11 mouse cellular contexts compared by ENCODE assay signal in the genomic region with DNA sequence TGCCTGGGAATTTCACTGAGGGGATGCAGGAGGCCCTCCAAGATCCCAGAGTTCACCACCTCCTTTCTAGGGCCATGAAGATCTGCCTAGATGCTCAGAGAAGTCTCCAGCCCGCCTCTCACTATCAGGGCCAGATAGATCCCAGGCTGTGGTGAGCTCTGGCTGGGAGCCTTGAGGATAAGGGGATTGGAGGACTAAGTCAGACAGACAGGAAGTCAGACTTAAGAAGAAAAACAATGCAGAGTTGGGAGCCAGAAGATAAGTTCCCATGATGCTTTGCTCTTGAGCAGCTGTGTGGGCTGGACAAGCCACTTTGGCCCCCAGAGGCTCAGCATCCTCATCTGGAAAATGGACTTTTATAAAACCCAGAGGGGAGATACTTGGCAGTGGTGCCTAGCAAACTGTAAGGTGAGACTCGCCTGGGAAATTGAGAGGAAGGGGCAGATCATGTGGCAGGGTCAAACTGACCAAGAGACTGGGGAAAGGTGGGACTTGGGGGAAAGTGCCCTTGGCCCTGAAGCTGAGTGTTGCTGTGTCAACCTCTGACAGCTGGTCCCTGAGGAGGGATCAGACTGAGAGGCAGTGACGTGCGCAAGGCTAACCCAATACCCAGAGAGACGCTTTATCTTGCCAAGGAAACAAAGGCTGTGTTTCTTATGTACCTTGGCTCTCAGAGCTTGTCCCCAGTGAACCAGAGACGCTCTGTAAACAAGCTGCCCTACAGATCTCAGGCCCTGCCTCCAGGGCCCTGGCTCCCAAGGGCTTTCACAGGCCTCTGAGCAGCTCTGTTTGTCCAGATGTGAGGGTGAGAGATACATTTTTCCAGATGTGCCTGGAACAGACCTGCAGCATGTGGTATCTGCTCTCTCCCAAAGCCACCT. TPM values are rescaled to one million over a fixed set of nuclear protein-coding genes. Genes with fewer than 3 reads are reported as not detected.
DNase-seq lines count a peak whose midpoint lies in the region; ATAC-seq lines count a peak whose summit lies in the region.
"Had no signal": no experiment of that assay in that cellular context is flagged by ENCODE, and none has a peak within 500 bp of the region (broad histone marks: within the 10 kb centered on the region; RNA-seq: fewer than 3 reads in every experiment).

No protein-coding gene starts in this region.

- no peak for DNase-seq in kidney, adult 11 months
- peak; percentile 85 for DNase-seq in heart, adult 8-10 months (ENCODE audit: low spot score)
- DNase-seq in adrenal gland, adult 18-20 months (ENCODE audit: low spot score in 2 of 2), result no peak
- DNase-seq in T-cell, adult 2 months (ENCODE audit: low spot score), result no peak
- DNase-seq: cerebellum, adult 8-10 months had no signal

- peak overlapping the region; percentile 66; the same call in 1 of the 2 replicates for H3K27ac ChIP-seq in kidney, embryonic 14.5 days (ENCODE audit: low read depth, low read length)
- H3K27ac ChIP-seq in kidney, embryonic 16.5 days (ENCODE audit: low read length), result peak overlapping the region; percentile 87
- H3K27ac ChIP-seq in neural tube, embryonic 13.5 days (replicated peaks), result no peak overlapping the region
- H3K27ac ChIP-seq: forebrain, embryonic 12.5 days had no signal

- peaks cover 11% of the 10 kb centered on the region for H3K36me3 ChIP-seq in kidney, embryonic 14.5 days (ENCODE audit: control insufficient read depth, insufficient read depth, low read length)
- H3K36me3 ChIP-seq in kidney, embryonic 16.5 days (ENCODE audit: insufficient read depth, low read length), result peaks cover 9% of the 10 kb centered on the region
- H3K36me3 ChIP-seq in neural tube, embryonic 13.5 days, result no peaks in the 10 kb centered on the region
- H3K36me3 ChIP-seq: forebrain, embryonic 12.5 days had no signal

- H3K9me3 ChIP-seq in kidney, embryonic 14.5 days (ENCODE audit: control insufficient read depth, low read length), result no peaks in the 10 kb centered on the region
- no peaks in the 10 kb centered on the region for H3K9me3 ChIP-seq in kidney, embryonic 16.5 days (ENCODE audit: low read length)
- H3K9me3 ChIP-seq in neural tube, embryonic 13.5 days, result no peaks in the 10 kb centered on the region
- H3K9me3 ChIP-seq: forebrain, embryonic 12.5 days had no signal

- ATAC-seq in kidney, embryonic 14.5 days (ENCODE audit: low FRiP score, low TSS enrichment), result no peak
- no peak for ATAC-seq in kidney, embryonic 16.5 days (ENCODE audit: low FRiP score, low TSS enrichment)
- ATAC-seq in neural tube, embryonic 13.5 days (ENCODE audit: low read depth), result no peak
- ATAC-seq in inflammation-experienced regulatory T-cells, adult 6 months, result no peak

- 38% methylated on average over 6 of the region's 6 CpGs for WGBS in kidney, embryonic 14.5 days
- 40% methylated on average over 6 of the region's 6 CpGs for WGBS in kidney, embryonic 16.5 days
- WGBS in neural tube, embryonic 13.5 days, result 70% methylated on average over 6 of the region's 6 CpGs

- H3K27me3 ChIP-seq in kidney, embryonic 14.5 days (ENCODE audit: control insufficient read depth, insufficient read depth, low read length), result no peaks in the 10 kb centered on the region; the same call in 1 of the 2 replicates
- H3K27me3 ChIP-seq in kidney, embryonic 16.5 days (ENCODE audit: insufficient read depth, low read length), result no peaks in the 10 kb centered on the region
- peaks cover 65% of the 10 kb centered on the region for H3K27me3 ChIP-seq in neural tube, embryonic 13.5 days

- H3K4me3 ChIP-seq in kidney, embryonic 14.5 days (ENCODE audit: low read length), result no peak overlapping the region
- H3K4me3 ChIP-seq in kidney, embryonic 16.5 days (ENCODE audit: low read length), result no peak overlapping the region
- H3K4me3 ChIP-seq in neural tube, embryonic 13.5 days, result no peak overlapping the region
- H3K4me3 ChIP-seq: forebrain, embryonic 12.5 days had no signal

- peak overlapping the region; percentile 70; the same call in 1 of the 2 replicates for H3K4me2 ChIP-seq in kidney, embryonic 14.5 days (replicated peaks; ENCODE audit: low read depth, low read length)
- peak overlapping the region; percentile 60 for H3K4me2 ChIP-seq in kidney, embryonic 16.5 days (replicated peaks; ENCODE audit: low read depth, low read length)
- peak overlapping the region; percentile 64 for H3K4me2 ChIP-seq in neural tube, embryonic 13.5 days
- H3K4me2 ChIP-seq: forebrain, embryonic 12.5 days had no signal

- H3K9ac ChIP-seq in kidney, embryonic 14.5 days (ENCODE audit: low read depth, low read length), result peak overlapping the region; percentile 5; the same call in 1 of the 2 replicates
- no peak overlapping the region; the same call in 1 of the 2 replicates for H3K9ac ChIP-seq in kidney, embryonic 16.5 days (replicated peaks; ENCODE audit: low read length)
- H3K9ac ChIP-seq in neural tube, embryonic 13.5 days, result no peak overlapping the region
- H3K9ac ChIP-seq: forebrain, embryonic 12.5 days had no signal

- H3K4me1 ChIP-seq in kidney, embryonic 14.5 days (ENCODE audit: control insufficient read depth, insufficient read depth, low read length), result peaks cover 62% of the 10 kb centered on the region
- peaks cover 79% of the 10 kb centered on the region for H3K4me1 ChIP-seq in kidney, embryonic 16.5 days (ENCODE audit: insufficient read depth, low read length)
- H3K4me1 ChIP-seq in neural tube, embryonic 13.5 days (replicated peaks), result peaks cover 44% of the 10 kb centered on the region

RNA-seq across cellular contexts. Expression of a gene that starts 4.3 kb away (rescaled TPM):
- 25.1 and 50.2 TPM in 2 replicates for polyA plus RNA-seq in kidney, embryonic 14.5 days (2014; fragmentation: Nextera tagmentation; extraction: Ambion mirVana)
- 10 to 100 TPM in 3 of 4 experiments, 1 to 10 TPM in 1; 9.7 to 11.7 (median 10.9) TPM for total RNA-seq in heart, adult 8-10 months (2022)
- 48.8 and 50.7 TPM in 2 replicates for polyA plus RNA-seq in kidney, embryonic 16.5 days (2015; fragmentation: Nextera tagmentation; extraction: Ambion mirVana)
- 13.6 and 13.9 TPM in 2 replicates for polyA plus RNA-seq in neural tube, embryonic 13.5 days (2015; fragmentation: Nextera tagmentation; extraction: Ambion mirVana)
- polyA plus RNA-seq in inflammation-experienced regulatory T-cells, adult 6 months (2017; shearing (Covaris generic)), result under 1 TPM in 1 of 3 experiments, not detected in 2; 0.10 TPM
- 10 to 100 TPM in 1 of 2 experiments, 1 to 10 TPM in 1; 4.7 to 11.3 TPM for total RNA-seq in adrenal gland, adult 18-20 months (2021)

RNA-seq across cellular contexts. Expression of a gene that starts 24.5 kb away (rescaled TPM):
- 63.9 and 82.6 TPM in 2 replicates for polyA plus RNA-seq in kidney, embryonic 14.5 days (2014; fragmentation: Nextera tagmentation; extraction: Ambion mirVana)
- 100 to 1,000 TPM; 323 to 392 (median 367) TPM for total RNA-seq in heart, adult 8-10 months (2022)
- 45.0 and 47.7 TPM in 2 replicates for polyA plus RNA-seq in kidney, embryonic 16.5 days (2015; fragmentation: Nextera tagmentation; extraction: Ambion mirVana)
- 24.2 and 25.0 TPM in 2 replicates for polyA plus RNA-seq in neural tube, embryonic 13.5 days (2015; fragmentation: Nextera tagmentation; extraction: Ambion mirVana)
- 10 to 100 TPM; 13.5 to 18.7 (median 14.7) TPM for polyA plus RNA-seq in inflammation-experienced regulatory T-cells, adult 6 months (2017; shearing (Covaris generic))
- 10 to 100 TPM; 93.9 to 99.8 TPM for total RNA-seq in adrenal gland, adult 18-20 months (2021)

RNA-seq across cellular contexts. Expression of a gene that starts 36.3 kb away (rescaled TPM):
- polyA plus RNA-seq in kidney, embryonic 14.5 days (2014; fragmentation: Nextera tagmentation; extraction: Ambion mirVana), result 0.16 TPM in 1 of 2 replicates, not detected in the other
- total RNA-seq in heart, adult 8-10 months (2022), result 10 to 100 TPM; 48.9 to 75.3 (median 70.1) TPM
- polyA plus RNA-seq in kidney, embryonic 16.5 days (2015; fragmentation: Nextera tagmentation; extraction: Ambion mirVana), result 0.25 and 0.28 TPM in 2 replicates
- not detected in 2 replicates for polyA plus RNA-seq in neural tube, embryonic 13.5 days (2015; fragmentation: Nextera tagmentation; extraction: Ambion mirVana)
- not detected for polyA plus RNA-seq in inflammation-experienced regulatory T-cells, adult 6 months (2017; shearing (Covaris generic))
- total RNA-seq in adrenal gland, adult 18-20 months (2021), result 10 to 100 TPM; 46.6 to 52.5 TPM
- polyA plus RNA-seq: forebrain, embryonic 12.5 days; limb, embryonic 11.5 days had no signal

RNA-seq across cellular contexts. Expression of a gene that starts 54.6 kb away (rescaled TPM):
- 0.83 and 1.0 TPM in 2 replicates for polyA plus RNA-seq in kidney, embryonic 14.5 days (2014; fragmentation: Nextera tagmentation; extraction: Ambion mirVana)
- under 1 TPM; 0.14 to 0.25 (median 0.19) TPM for total RNA-seq in heart, adult 8-10 months (2022)
- polyA plus RNA-seq in kidney, embryonic 16.5 days (2015; fragmentation: Nextera tagmentation; extraction: Ambion mirVana), result 1.3 and 1.7 TPM in 2 replicates
- 10.4 and 11.2 TPM in 2 replicates for polyA plus RNA-seq in neural tube, embryonic 13.5 days (2015; fragmentation: Nextera tagmentation; extraction: Ambion mirVana)
- not detected for polyA plus RNA-seq in inflammation-experienced regulatory T-cells, adult 6 months (2017; shearing (Covaris generic))
- total RNA-seq in adrenal gland, adult 18-20 months (2021), result 1 to 10 TPM; 3.4 to 3.5 TPM

Comparison
In these comparisons a context has a peak if more than half of its experiments do, and no peak if none do; other contexts are left out.
1. RNA of a gene that starts 4.3 kb away (polyA plus RNA-seq): 25.1 to 50.2 TPM in kidney, embryonic 14.5 days, 48.8 to 50.7 TPM in kidney, embryonic 16.5 days and 13.6 to 13.9 TPM in neural tube, embryonic 13.5 days; 0.10 TPM in inflammation-experienced regulatory T-cells, adult 6 months; every median in the first group is over 10 times any median in the second.
2. Peak in every context shown above with its lines, with median percentiles within 50 percentile points of each other: H3K4me2 ChIP-seq.